8 mouse cellular contexts compared by ENCODE assay signal in the genomic region with DNA sequence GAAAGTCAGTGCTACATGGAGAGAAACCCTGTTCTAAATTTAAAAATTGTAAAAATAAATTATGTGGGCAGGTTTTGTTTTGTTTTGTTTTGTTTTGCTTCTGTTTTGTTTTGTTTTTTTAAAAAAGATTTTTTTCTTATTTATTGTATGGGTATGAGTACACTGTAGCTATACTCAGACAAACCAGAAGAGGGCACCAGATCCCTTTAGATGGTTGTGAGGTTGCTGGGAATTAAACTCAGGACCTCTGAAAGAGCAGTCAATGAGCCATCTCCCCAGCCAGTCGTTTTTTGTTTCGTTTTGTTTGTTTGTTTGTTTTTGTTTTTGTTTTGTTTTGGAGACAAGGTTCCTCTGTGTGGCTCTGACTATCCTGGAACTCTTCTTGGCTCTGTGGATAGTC. TPM values are rescaled to one million over a fixed set of nuclear protein-coding genes. Genes with fewer than 3 reads are reported as not detected.
DNase-seq lines count a peak whose midpoint lies in the region; ATAC-seq and TF ChIP-seq lines count a peak whose summit lies in the region.

No protein-coding gene starts in this region.

- H3K4me1 ChIP-seq in kidney, embryonic 16.5 days (ENCODE audit: insufficient read depth, low read length): no peaks in the 10 kb centered on the region
- H3K4me1 ChIP-seq in G1E (ENCODE audit: insufficient read depth, low read depth, low read length): no peaks in the 10 kb centered on the region
- no peaks in the 10 kb centered on the region for H3K4me1 ChIP-seq in intestine, embryonic 15.5 days (replicated peaks)

- H3K9me3 ChIP-seq in kidney, embryonic 16.5 days (ENCODE audit: low read length): no peaks in the 10 kb centered on the region
- no peaks in the 10 kb centered on the region for H3K9me3 ChIP-seq in G1E (replicated peaks)
- H3K9me3 ChIP-seq in intestine, embryonic 15.5 days: no peaks in the 10 kb centered on the region

- H3K9ac ChIP-seq in kidney, embryonic 16.5 days (replicated peaks; ENCODE audit: low read length): no peak overlapping the region
- no peak overlapping the region for H3K9ac ChIP-seq in intestine, embryonic 15.5 days

- no peak for ATAC-seq in kidney, embryonic 16.5 days (ENCODE audit: low FRiP score, low TSS enrichment)
- ATAC-seq in G1E (ENCODE audit: extremely low read depth, insufficient number of reproducible peaks, low FRiP score, poor library complexity, severe bottlenecking): no peak
- ATAC-seq in intestine, embryonic 15.5 days: no peak

- no peak overlapping the region for H3K4me2 ChIP-seq in kidney, embryonic 16.5 days (replicated peaks; ENCODE audit: low read depth, low read length)
- H3K4me2 ChIP-seq in intestine, embryonic 15.5 days (replicated peaks): no peak overlapping the region

- 10% methylated on average over 2 of the region's 2 CpGs for WGBS in kidney, embryonic 16.5 days
- 14% methylated on average over 2 of the region's 2 CpGs for WGBS in intestine, embryonic 15.5 days

- peak; percentile 15 for DNase-seq in kidney, adult 11 months
- DNase-seq in A20 (ENCODE audit: low read depth, low spot score) (peak; percentile 63), G1E (ENCODE audit: low spot score) (peak; percentile 2)
- DNase-seq in cerebellum, adult 9-10 months: peak; percentile 55
- DNase-seq in kidney, adult 8-10 months: peak; percentile 24 to 32
- peak; percentile 16 to 38 for DNase-seq in natural killer cell, adult 2 months (ENCODE audit: low spot score in 2 of 2)

- H3K4me3 ChIP-seq in kidney, embryonic 16.5 days (ENCODE audit: low read length): no peak overlapping the region
- no peak overlapping the region for H3K4me3 ChIP-seq in G1E (ENCODE audit: low read depth, low read length)
- H3K4me3 ChIP-seq in intestine, embryonic 15.5 days (replicated peaks): no peak overlapping the region

- no peak overlapping the region for H3K27ac ChIP-seq in kidney, embryonic 16.5 days (ENCODE audit: low read length)
- H3K27ac ChIP-seq in intestine, embryonic 15.5 days: no peak overlapping the region

- TF ChIP-seq CTCF in G1E (IDR thresholded peaks at IDR 0.05; ENCODE audit: low read depth, low read length): no peak

- H3K27me3 ChIP-seq in kidney, embryonic 16.5 days (ENCODE audit: insufficient read depth, low read length): peaks cover 24% of the 10 kb centered on the region; the same call in 1 of the 2 replicates
- no peaks in the 10 kb centered on the region for H3K27me3 ChIP-seq in G1E (ENCODE audit: insufficient read depth, low read length)
- 0 out of 2 replicates have a peak, but pooled peaks cover 10% of the 10 kb centered on the region for H3K27me3 ChIP-seq in intestine, embryonic 15.5 days (replicated peaks)

- no peaks in the 10 kb centered on the region for H3K36me3 ChIP-seq in kidney, embryonic 16.5 days (ENCODE audit: insufficient read depth, low read length)
- H3K36me3 ChIP-seq in G1E (replicated peaks): no peaks in the 10 kb centered on the region
- H3K36me3 ChIP-seq in intestine, embryonic 15.5 days: no peaks in the 10 kb centered on the region

RNA-seq across cellular contexts. Expression of gene Klhl15, which starts 54.5 kb away (rescaled TPM):
- polyA plus RNA-seq in kidney, embryonic 16.5 days (2015; fragmentation: Nextera tagmentation; extraction: Ambion mirVana): 7.0 and 8.6 TPM in 2 replicates
- total RNA-seq in G1E (2014; fragmentation: Nextera tagmentation) (22.3 and 28.5 TPM in 2 replicates), G1E (2017) (14.8 and 18.7 TPM in 2 replicates)
- 54.2 and 67.0 TPM in 2 replicates for polyA plus RNA-seq in G1E (2012)
- 6.0 and 6.6 TPM in 2 replicates for polyA plus RNA-seq in intestine, embryonic 15.5 days (2015; fragmentation: Nextera tagmentation; extraction: Ambion mirVana)

Comparison
In these comparisons a context has a peak if more than half of its experiments do, and no peak if none do; other contexts are left out.
1. DNase-seq: peak in every context shown above with its lines; median percentile 63 in A20; 55 in cerebellum, adult 9-10 months; 28 in kidney, adult 8-10 months; 27 in natural killer cell, adult 2 months; 15 in kidney, adult 11 months; 2 in G1E.